Mouse (Mus musculus) regulatory T cell (primary cell): ENCODE results near the gene Vmn1r4.

Experiments
- in situ Hi-C: fragments of 300-600 bp; cut with MboI, MseI; formaldehyde crosslinking; loops from one replicate; pipeline ENCODE4 v1.15.1; 2025; ENCODE audit warnings: high pct_unique_total_duplicates

The Vmn1r4 gene

GRCm38 (mm10) chr6:56913092-56913858, 10.5 kb upstream of the Vmn1r4 start:
- in situ Hi-C loops = no loop called here

- in situ Hi-C loops = no loop called here
Observed at GRCm38 (mm10) chr6:56916279-56916678, 7.5 kb upstream of the Vmn1r4 start.

- in situ Hi-C loops = no loop called here
Observed at GRCm38 (mm10) chr6:56917578-56918368, 6.0 kb upstream of the Vmn1r4 start.

- in situ Hi-C loops = loop anchor here (5.0 to 10.0 kb wide), 4 partner anchors 107 to 775 kb away; partner anchors contain the start of genes Avl9, Ppm1k and Pyurf
Observed at GRCm38 (mm10) chr6:56919330-56920044, 4.3 kb upstream of the Vmn1r4 start.

- in situ Hi-C loops = loop anchor here (5.0 to 10.0 kb wide), 4 partner anchors 108 to 774 kb away; partner anchors contain the start of genes Avl9, Ppm1k and Pyurf
Observed at GRCm38 (mm10) chr6:56920222-56921092, 3.4 kb upstream of the Vmn1r4 start.

GRCm38 (mm10) chr6:56923331-56923725, 487 bp upstream of the Vmn1r4 start:
- in situ Hi-C loops = loop anchor here (5.0 to 10.0 kb wide), 4 partner anchors 111 to 771 kb away; partner anchors contain the start of genes Avl9, Ppm1k and Pyurf

- in situ Hi-C loops = no loop called here
Observed at GRCm38 (mm10) chr6:56931648-56932415, 8.0 kb downstream of the Vmn1r4 start.

GRCm38 (mm10) chr6:56932464-56932863, 8.6 kb downstream of the Vmn1r4 start:
- in situ Hi-C loops = no loop called here

- in situ Hi-C loops = no loop called here
Observed at GRCm38 (mm10) chr6:56934366-56934765, 10.6 kb downstream of the Vmn1r4 start.

GRCm38 (mm10) chr6:56956436-56956835, 32.6 kb downstream of the Vmn1r4 start:
- in situ Hi-C loops = loop anchor here (25.0 kb wide), 1 partner anchor 869 kb away; no protein-coding TSS in a partner anchor

GRCm38 (mm10) chr6:56969973-56970372, 46.2 kb downstream of the Vmn1r4 start, which contains the start of gene Vmn1r5:
Gene Vmn1r5 (plus strand): TSS chr6:56970273.
- in situ Hi-C loops = loop anchor here (25.0 kb wide), 1 partner anchor 883 kb away; no protein-coding TSS in a partner anchor

- in situ Hi-C loops = loop anchor here (10.0 kb wide), 1 partner anchor 1332 kb away; no protein-coding TSS in a partner anchor
Observed at GRCm38 (mm10) chr6:56996943-56997342, 73.1 kb downstream of the Vmn1r4 start, which contains the start of gene Vmn1r6. Gene Vmn1r6 (plus strand): TSS chr6:56997243.
